Mouse (Mus musculus) liver, embryonic 14.5 days (tissue): ENCODE data around the gene Prkd1. TPM values are rescaled to one million over a fixed set of nuclear protein-coding genes. Genes with fewer than 3 reads are reported as not detected.

ENCODE experiments used
- ATAC-seq: fragments of 200-750 bp; cut with Nextera tagmentation; 2 replicates; pipeline ENCODE4 v1.8.0; 2017; ENCODE audit warnings: moderate number of reproducible peaks, mild to moderate bottlenecking, moderate library complexity; ENCODE audit not compliant: insufficient read depth
- DNase-seq, 3 experiments: peaks; one replicate each; pipeline ENCODE4 v3.0.0-alpha.2; 2012 to 2013; ENCODE audit warnings: low read depth in 3 of 3, low spot score in 3 of 3
- H3K27ac ChIP-seq: fragments of 300-500 bp; sonication (generic); 2 replicates; pipeline ENCODE4 v1.5.1; 2014; ENCODE audit warnings: moderate library complexity, mild to moderate bottlenecking, control low read depth, inconsistent platforms
- H3K27me3 ChIP-seq: fragments of 300-500 bp; sonication (generic); 2 replicates; pipeline ENCODE4 v1.6.1; 2014; ENCODE audit warnings: mild to moderate bottlenecking, low read length, moderate library complexity; ENCODE audit not compliant: control insufficient read depth, insufficient read depth
- H3K36me3 ChIP-seq: fragments of 300-500 bp; sonication (generic); replicated peaks from 2 replicates; pipeline ENCODE4 v1.6.1; 2014; ENCODE audit warnings: low read depth; ENCODE audit not compliant: control insufficient read depth, insufficient read depth
- H3K4me1 ChIP-seq, 2 experiments: fragments of 200-500 bp in 1 of 2; fragments of 300-500 bp in 1 of 2; sonication (generic) in 1 of 2; replicated peaks; 2 replicates each; pipeline ENCODE4 v1.6.1; 2012 to 2014; ENCODE audit warnings: antibody characterized with exemption in 1 of 2, inconsistent platforms in 1 of 2, low read length in 1 of 2; ENCODE audit not compliant: control insufficient read depth in 2 of 2, insufficient read depth in 2 of 2
- H3K4me2 ChIP-seq: fragments of 300-500 bp; sonication (generic); 2 replicates; pipeline ENCODE4 v1.6.1; 2014; ENCODE audit warnings: low read depth, mild to moderate bottlenecking, control low read depth, moderate library complexity
- H3K4me3 ChIP-seq, 2 experiments: fragments of 200-500 bp in 1 of 2; fragments of 300-500 bp in 1 of 2; sonication (generic) in 1 of 2; 2 replicates each; pipeline ENCODE4 v1.5.1; 2012 to 2014; ENCODE audit warnings: low read depth in 2 of 2, low read length in 2 of 2, mild to moderate bottlenecking in 2 of 2, control low read depth in 1 of 2, inconsistent platforms in 1 of 2, moderate library complexity in 1 of 2; ENCODE audit not compliant: insufficient read depth in 1 of 2
- H3K9ac ChIP-seq: fragments of 300-500 bp; sonication (generic); replicated peaks from 2 replicates; pipeline ENCODE4 v1.6.1; 2014; ENCODE audit warnings: mild to moderate bottlenecking, control low read depth, moderate library complexity
- H3K9me3 ChIP-seq: fragments of 300-500 bp; sonication (generic); 2 replicates; pipeline ENCODE4 v1.6.1; 2016; ENCODE audit warnings: low read length, mixed read lengths; ENCODE audit not compliant: control insufficient read depth
- CTCF ChIP-seq: IDR thresholded peaks from 2 replicates; pipeline ENCODE4 v1.5.1; 2016; ENCODE audit warnings: antibody characterized with exemption, low read depth, control low read depth
- EP300 ChIP-seq: IDR thresholded peaks from 2 replicates; pipeline ENCODE4 v1.6.1; 2016; ENCODE audit warnings: antibody characterized with exemption, low read depth
- WGBS: fragments of 180-500 bp; shearing (Covaris S2); extraction: QIAGEN DNeasy Blood & Tissue Kit; methylation state at CpG from one replicate; pipeline ENCODE4 v1.1.7; 2014; ENCODE audit not compliant: insufficient replicate concordance; 5-methylcytosine and 5-hydroxymethylcytosine counted together
- polyA plus RNA-seq, 2 experiments: library from polyadenylated mRNA; depleted of rRNA in 1 of 2; stranded (reverse) in 1 of 2; unstranded in 1 of 2; fragments of >200 nt; fragmentation: Nextera tagmentation in 1 of 2; extraction: Ambion mirVana in 1 of 2; gene quantifications; 2 replicates each; pipeline versions ENCODE4 v1.2.1 to v1.2.3; 2012 to 2014

The Prkd1 gene
- polyA plus RNA-seq, 2 experiments = 0.56 to 0.73 TPM

DNA sequence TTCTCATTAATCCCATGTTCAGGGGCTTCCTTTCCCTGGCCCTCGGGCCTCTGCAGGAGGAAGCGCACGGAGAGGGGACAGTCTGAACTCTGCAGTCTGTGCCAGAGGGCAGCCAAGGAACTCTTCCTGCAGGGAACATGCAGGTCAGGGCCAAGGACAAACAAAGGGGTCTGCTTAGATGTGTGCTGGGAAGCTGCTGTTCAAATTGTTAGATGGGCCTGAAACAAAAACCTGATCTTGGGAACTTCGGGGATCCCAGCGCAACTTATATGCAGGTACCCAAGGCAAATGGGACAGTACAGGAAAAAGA lies 103.3 kb downstream of the Prkd1 start:
- no peak overlapping the region for H3K4me2 ChIP-seq
- no peak overlapping the region for H3K4me3 ChIP-seq
- no peaks in the 10 kb centered on the region for H3K36me3 ChIP-seq
- peaks cover 0 to 3% of the 10 kb centered on the region in 2 experiments; a peak in 1 of 4 replicates for H3K4me1 ChIP-seq
- no peaks in the 10 kb centered on the region for H3K27me3 ChIP-seq
- DNase-seq (no peak), ATAC-seq (no peak)
- no peak for TF ChIP-seq CTCF
- no peaks in the 10 kb centered on the region for H3K9me3 ChIP-seq
- H3K9ac ChIP-seq = no peak overlapping the region
- WGBS = 62% methylated on average over 5 of the region's 5 CpGs
- H3K27ac ChIP-seq = no peak overlapping the region

DNA sequence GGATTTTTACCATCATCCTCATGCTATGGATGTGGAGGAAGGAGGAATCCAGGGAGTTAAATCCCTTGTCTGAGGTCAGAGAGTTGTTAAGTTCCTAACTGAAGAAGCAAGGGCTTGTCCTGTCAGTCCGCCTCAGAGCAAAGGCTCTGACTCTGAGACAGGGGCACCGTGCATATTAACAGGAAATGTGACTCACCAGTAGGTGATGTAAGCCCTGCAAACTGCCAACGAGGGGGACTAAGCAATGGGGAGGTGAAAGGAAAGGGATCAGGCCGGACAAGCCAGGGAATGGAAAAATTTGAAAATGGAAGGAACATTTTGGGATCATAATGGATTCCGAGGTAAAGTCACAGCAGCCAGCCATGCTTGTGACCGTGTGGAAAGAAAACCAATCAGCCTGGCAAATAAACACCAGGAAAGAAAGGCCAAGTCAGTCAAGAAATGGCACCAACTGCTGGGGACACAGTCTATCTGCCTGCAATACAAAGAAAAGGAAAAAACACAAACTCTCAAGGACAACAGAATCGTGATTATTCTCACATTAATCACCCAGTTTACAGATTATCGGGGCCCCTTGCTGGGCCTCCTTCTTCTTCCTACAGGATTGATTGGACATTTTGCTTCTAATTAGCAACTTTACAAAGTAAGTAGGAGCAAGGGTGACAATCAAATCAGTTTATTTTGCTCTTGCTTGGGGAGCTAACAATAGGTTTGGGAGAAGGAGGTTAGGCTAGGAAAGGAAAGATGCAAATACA lies 103.9 kb downstream of the Prkd1 start:
- DNase-seq = no peak
- no peaks in the 10 kb centered on the region for H3K27me3 ChIP-seq
- H3K36me3 ChIP-seq = no peaks in the 10 kb centered on the region
- no peak overlapping the region for H3K27ac ChIP-seq
- TF ChIP-seq CTCF (no peak), EP300 (no peak)
- H3K9ac ChIP-seq = no peak overlapping the region
- no peak overlapping the region for H3K4me3 ChIP-seq
- H3K9me3 ChIP-seq = no peaks in the 10 kb centered on the region
- peaks cover 0 to 3% of the 10 kb centered on the region in 2 experiments; a peak in 1 of 4 replicates for H3K4me1 ChIP-seq
- no peak for ATAC-seq
- no peak overlapping the region for H3K4me2 ChIP-seq
- WGBS = 31% methylated on average over 8 of the region's 8 CpGs

DNA sequence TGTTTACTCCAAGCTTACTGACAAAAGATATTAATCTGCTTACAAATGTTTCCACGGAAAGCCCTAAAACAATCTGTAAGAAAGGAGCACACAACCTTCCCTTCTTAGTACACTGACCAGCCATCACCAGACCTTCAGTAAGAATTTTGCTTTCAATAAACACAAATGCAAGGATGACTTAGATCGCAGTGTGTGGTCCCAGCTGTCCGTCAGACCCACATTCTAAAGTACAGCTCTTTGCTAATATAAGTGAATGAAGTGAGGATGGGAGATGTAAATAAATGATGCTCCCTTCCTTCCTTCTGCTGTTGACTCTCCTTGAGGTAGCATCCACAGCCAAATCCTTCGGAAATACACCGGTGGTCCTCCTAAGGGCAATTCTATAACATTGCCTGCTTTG lies 108.1 kb downstream of the Prkd1 start:
- Histone ChIP-seq H3K9ac (no peak overlapping the region), H3K27me3 (no peaks in the 10 kb centered on the region), H3K36me3 (no peaks in the 10 kb centered on the region), H3K9me3 (no peaks in the 10 kb centered on the region), H3K27ac (no peak overlapping the region), H3K4me3 (no peak overlapping the region), H3K4me1 (peaks cover 0 to 3% of the 10 kb centered on the region in 2 experiments; a peak in 1 of 4 replicates), H3K4me2 (no peak overlapping the region)
- 69% methylated on average over 5 of the region's 5 CpGs for WGBS
- TF ChIP-seq EP300 = no peak
- no peak for TF ChIP-seq CTCF
- DNase-seq (no peak), ATAC-seq (no peak)

DNA sequence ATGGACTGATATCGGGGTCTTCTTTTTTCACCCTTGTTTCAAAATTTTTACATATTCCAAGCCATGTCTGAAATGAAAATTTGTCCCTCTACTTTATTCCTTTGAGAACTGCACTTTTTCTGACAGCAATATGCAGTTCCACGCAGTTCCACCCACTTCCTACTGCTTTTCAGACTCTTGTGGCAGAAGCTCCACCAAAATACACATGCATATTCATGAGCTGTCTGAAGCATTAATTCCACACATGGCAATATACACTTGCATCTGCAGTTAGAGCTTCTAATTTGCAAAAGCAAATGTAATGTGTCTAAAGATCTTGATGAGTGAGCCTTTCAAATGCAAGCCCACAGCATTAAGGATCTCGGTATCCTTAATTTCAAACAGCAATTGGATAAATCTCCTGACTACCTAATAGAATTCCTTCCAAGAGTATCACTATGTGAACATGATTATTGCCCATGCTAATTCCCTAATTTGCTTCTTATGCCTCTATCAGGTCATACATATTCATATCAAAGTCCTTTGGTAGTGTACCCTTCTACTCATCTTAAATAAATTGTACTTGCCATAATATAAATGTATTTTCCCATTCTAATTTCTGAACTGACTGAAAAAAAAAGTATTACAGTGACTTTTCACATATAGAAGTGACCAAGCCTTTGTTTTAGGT lies 110.5 kb downstream of the Prkd1 start:
- ATAC-seq = no peak
- Histone ChIP-seq H3K4me3 (no peak overlapping the region), H3K27ac (no peak overlapping the region), H3K9ac (no peak overlapping the region), H3K4me1 (no peaks in the 10 kb centered on the region), H3K9me3 (no peaks in the 10 kb centered on the region), H3K4me2 (no peak overlapping the region), H3K36me3 (no peaks in the 10 kb centered on the region), H3K27me3 (no peaks in the 10 kb centered on the region)
- WGBS = 61% methylated on average over 3 of the region's 3 CpGs
- no peak for DNase-seq
- no peak for TF ChIP-seq EP300

DNA sequence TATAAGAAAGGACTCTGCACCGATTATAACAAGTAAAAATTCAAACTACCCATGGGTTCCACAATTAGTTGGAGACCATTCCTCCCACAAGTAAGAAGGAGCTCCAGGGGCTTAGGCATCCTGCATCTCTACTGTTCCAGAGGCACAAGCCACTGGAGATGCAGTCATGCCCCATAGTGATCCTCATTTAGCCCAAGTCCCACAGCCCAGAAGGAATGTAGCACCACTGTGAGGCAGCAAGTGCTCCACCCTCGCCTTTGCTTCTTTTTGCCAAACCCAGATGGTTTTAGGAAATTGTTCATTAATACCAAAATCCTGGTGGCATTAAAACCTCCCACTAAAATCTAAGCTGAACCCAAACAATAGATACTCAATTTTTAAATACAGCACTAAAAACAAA lies 111.1 kb downstream of the Prkd1 start:
- Histone ChIP-seq H3K4me3 (no peak overlapping the region), H3K27ac (no peak overlapping the region), H3K4me1 (no peaks in the 10 kb centered on the region), H3K36me3 (no peaks in the 10 kb centered on the region), H3K9ac (no peak overlapping the region), H3K9me3 (no peaks in the 10 kb centered on the region), H3K4me2 (no peak overlapping the region), H3K27me3 (no peaks in the 10 kb centered on the region)
- TF ChIP-seq EP300 (no peak), CTCF (no peak)
- 50% methylated on average over 2 of the region's 2 CpGs for WGBS
- DNase-seq (no peak), ATAC-seq (no peak)
